Mouse (Mus musculus) urinary bladder, adult 18-20 months (tissue): ENCODE results near the gene Barx2.
A peak's percentile ranks its signal among the peaks of the same experiment; 100 is the strongest.
"Not testable (repeated sequence)": the region's sequence is repeated elsewhere in the genome, so short reads cannot be mapped to it uniquely, and the experiment has no call there.

Source experiments
- DNase-seq, 2 experiments: peaks; one replicate each; pipeline ENCODE4 v3.0.0; 2022; ENCODE audit warnings: low spot score in 2 of 2, mixed read lengths in 2 of 2

Barx2 gene

GRCm38 (mm10) chr9:31912921-31913738 lies at the start of gene Barx2:
TSS of gene Barx2 (minus strand) at chr9:31913462.
- DNase-seq, result peak; percentile 61 to 73

- DNase-seq, result no peak
Measured at GRCm38 (mm10) chr9:31962265-31962664, 49.0 kb upstream of the Barx2 start.

GRCm38 (mm10) chr9:31960488-31960887 lies 47.2 kb upstream of the Barx2 start:
- DNase-seq, result no peak

- no peak for DNase-seq
Measured at GRCm38 (mm10) chr9:31958120-31958519, 44.9 kb upstream of the Barx2 start.

- no peak for DNase-seq
Measured at GRCm38 (mm10) chr9:31950506-31950905, 37.2 kb upstream of the Barx2 start.

- DNase-seq, result no peak
Measured at GRCm38 (mm10) chr9:31949031-31949430, 35.8 kb upstream of the Barx2 start.

GRCm38 (mm10) chr9:31947051-31947450 lies 33.8 kb upstream of the Barx2 start:
- no peak for DNase-seq

GRCm38 (mm10) chr9:31942334-31942733 lies 29.1 kb upstream of the Barx2 start:
- no peak for DNase-seq

GRCm38 (mm10) chr9:31936486-31936885 lies 23.2 kb upstream of the Barx2 start:
- not testable (repeated sequence) for DNase-seq

GRCm38 (mm10) chr9:31931691-31932090 lies 18.4 kb upstream of the Barx2 start:
- no peak for DNase-seq

- DNase-seq, result no peak
Measured at GRCm38 (mm10) chr9:31931255-31931654, 18.0 kb upstream of the Barx2 start.

GRCm38 (mm10) chr9:31926766-31927165 lies 13.5 kb upstream of the Barx2 start:
- DNase-seq, result peak; percentile 11 to 47

GRCm38 (mm10) chr9:31925830-31926624 lies 12.8 kb upstream of the Barx2 start:
- peak; percentile 66 to 75 for DNase-seq

GRCm38 (mm10) chr9:31923529-31923928 lies 10.3 kb upstream of the Barx2 start:
- no peak for DNase-seq

- DNase-seq, result no peak
Measured at GRCm38 (mm10) chr9:31919802-31920201, 6.5 kb upstream of the Barx2 start.

GRCm38 (mm10) chr9:31916421-31916820 lies 3.2 kb upstream of the Barx2 start:
- DNase-seq, result no peak

GRCm38 (mm10) chr9:31914871-31915270 lies 1.6 kb upstream of the Barx2 start:
- peak in 1 of 2 experiments; percentile 16 for DNase-seq

GRCm38 (mm10) chr9:31913739-31914591 lies 703 bp upstream of the Barx2 start:
- peak in 1 of 2 experiments; percentile 49 for DNase-seq

- no peak for DNase-seq
Measured at GRCm38 (mm10) chr9:31912553-31912920, 725 bp downstream of the Barx2 start.

- no peak for DNase-seq
Measured at GRCm38 (mm10) chr9:31910221-31910620, 3.0 kb downstream of the Barx2 start.

GRCm38 (mm10) chr9:31901781-31902180 lies 11.5 kb downstream of the Barx2 start:
- no peak for DNase-seq

- no peak for DNase-seq
Measured at GRCm38 (mm10) chr9:31894775-31895320, 18.4 kb downstream of the Barx2 start.
